Mouse (Mus musculus) liver, embryonic 14.5 days (tissue): ENCODE data around the gene Las1l.

ENCODE experiments used
- CTCF ChIP-seq: IDR thresholded peaks from 2 replicates; pipeline ENCODE4 v1.5.1; 2016; ENCODE audit warnings: antibody characterized with exemption, low read depth, control low read depth
- EP300 ChIP-seq: IDR thresholded peaks from 2 replicates; pipeline ENCODE4 v1.6.1; 2016; ENCODE audit warnings: antibody characterized with exemption, low read depth

DNA sequence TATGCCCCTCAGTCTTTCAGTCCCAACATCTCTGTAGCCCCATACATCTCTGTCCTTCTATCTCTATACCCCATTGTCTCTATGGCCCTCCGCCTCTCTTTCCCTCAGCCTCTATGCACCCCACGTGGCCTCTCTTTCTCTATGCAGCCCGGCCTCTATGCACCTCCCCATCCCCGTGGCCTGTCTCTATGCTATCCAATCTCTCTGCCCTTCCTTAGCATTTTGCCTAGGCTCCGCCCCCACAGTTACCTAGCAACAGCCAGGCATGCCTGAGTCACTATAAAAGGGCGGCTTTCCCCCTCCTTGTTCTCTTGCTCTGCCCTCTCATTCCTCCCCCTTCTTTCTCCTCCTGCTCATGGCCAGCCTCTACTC is 11.8 kb upstream of the Las1l start:
- no peak for TF ChIP-seq CTCF
- TF ChIP-seq EP300, result no peak
